Mouse (Mus musculus): ENCODE measurements around the gene Ttll5.

Ttll5 gene

DNA sequence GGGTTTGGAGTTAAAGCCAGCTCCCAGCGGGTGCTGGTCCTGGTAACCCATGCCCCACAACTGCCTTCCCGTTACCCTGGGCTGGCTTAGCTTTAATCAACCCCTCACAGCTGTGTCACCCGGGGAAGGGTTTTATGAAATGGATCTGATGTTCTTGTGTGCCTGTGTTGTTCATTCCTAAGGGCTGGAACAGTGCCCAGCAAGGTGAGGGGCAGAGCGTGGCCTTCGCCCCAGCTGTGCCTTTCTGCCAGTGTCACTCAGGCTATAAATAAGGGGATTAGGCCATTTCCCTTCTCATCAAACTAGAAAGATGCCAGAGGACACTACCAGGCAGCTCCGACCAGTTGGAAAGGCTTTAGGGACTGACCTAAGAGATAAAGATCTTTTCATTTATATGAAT, 225.4 kb downstream of the Ttll5 start:
- DNase-seq (ENCODE audit: low read depth, low spot score), result no peak

DNA sequence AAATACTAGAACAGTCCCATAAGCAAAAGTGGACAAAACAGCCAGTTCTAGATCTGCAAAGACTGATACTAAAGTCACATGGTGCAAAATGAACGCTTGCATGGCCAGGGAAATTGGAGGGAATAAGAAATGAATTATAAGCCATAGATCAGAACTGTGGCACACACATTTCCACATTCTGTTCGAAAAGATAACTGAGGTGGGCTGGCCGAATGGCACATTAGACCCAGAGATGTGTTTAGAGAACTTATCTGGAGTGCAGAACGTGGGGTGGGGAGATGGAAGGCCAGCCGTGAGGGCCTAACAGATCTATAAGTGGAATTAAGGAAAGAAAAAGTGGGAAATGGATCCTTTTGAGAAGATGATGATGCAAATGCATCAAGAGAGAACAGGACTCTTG, 227.0 kb downstream of the Ttll5 start:
- DNase-seq (ENCODE audit: low read depth, low spot score), result no peak

DNA sequence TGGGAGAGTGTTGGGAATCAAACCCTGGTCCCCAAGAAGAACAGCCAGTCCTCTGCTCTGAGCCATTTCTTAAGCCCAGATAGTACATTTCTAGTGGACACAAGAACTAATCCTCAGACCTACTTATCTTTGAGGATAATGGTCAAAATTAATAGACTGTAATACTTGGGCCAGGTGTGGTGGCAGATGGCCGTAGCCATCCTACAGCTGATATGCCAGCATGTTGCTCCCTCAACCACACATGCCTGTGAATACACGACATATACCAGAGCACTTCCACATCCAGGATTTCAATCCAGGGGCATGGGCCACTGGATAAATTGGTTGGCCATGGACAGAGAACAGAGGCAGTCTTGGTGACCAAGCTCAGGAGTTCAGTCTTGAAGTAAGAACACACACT, 230.8 kb downstream of the Ttll5 start:
- DNase-seq (ENCODE audit: low read depth, low spot score), result no peak

GRCm38 (mm10) chr12:86056976-86057375, 232.5 kb downstream of the Ttll5 start:
- no peak for DNase-seq (ENCODE audit: low read depth, low spot score)

- no peak for DNase-seq (ENCODE audit: low read depth, low spot score)
Measured at GRCm38 (mm10) chr12:86057516-86057915, 233.1 kb downstream of the Ttll5 start.

- no peak for DNase-seq (ENCODE audit: low read depth, low spot score)
Measured at GRCm38 (mm10) chr12:86059341-86059740, 234.9 kb downstream of the Ttll5 start.

GRCm38 (mm10) chr12:86064796-86065195, 240.3 kb downstream of the Ttll5 start:
- no peak for DNase-seq (ENCODE audit: low read depth, low spot score)

DNA sequence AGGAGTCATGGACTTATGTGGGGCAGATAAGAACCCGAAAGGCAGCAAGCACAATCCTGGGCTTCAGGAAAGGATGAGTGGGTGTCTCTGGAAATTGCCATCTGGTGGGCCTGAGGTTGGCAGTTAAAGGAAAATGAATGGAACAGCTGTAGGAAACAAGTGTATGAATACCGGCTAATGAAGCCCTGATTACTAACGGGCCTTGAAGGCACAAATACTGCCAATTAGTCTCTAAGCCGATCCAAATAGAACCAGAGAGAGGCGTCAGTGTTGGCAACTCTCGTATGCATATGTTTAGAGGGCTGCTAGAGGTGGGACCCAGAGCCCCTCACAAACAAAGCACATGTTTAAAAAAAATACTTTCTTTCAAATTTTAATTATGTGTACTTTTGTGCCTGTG, 247.0 kb downstream of the Ttll5 start:
- DNase-seq (ENCODE audit: low read depth, low spot score), result no peak

DNA sequence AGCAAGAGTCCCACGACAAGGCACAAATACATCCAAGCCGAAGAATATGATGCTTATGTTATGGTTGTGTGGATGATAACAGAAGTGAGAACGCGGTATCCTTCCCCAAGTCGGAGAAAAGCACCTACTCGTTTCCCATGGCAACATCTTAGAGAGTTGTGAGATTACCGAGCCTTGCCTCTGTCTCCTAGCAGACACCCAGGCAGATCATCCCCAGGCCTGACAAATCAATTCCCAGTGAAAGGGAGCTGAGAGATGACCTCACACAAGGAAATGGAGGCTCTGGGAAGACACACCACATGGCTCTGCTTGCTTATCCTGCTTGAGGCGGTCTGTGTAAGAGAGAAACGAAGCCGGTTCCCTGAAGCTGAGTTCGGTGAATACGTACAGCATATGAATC, 250.2 kb downstream of the Ttll5 start:
- no peak for DNase-seq (ENCODE audit: low read depth, low spot score)

DNA sequence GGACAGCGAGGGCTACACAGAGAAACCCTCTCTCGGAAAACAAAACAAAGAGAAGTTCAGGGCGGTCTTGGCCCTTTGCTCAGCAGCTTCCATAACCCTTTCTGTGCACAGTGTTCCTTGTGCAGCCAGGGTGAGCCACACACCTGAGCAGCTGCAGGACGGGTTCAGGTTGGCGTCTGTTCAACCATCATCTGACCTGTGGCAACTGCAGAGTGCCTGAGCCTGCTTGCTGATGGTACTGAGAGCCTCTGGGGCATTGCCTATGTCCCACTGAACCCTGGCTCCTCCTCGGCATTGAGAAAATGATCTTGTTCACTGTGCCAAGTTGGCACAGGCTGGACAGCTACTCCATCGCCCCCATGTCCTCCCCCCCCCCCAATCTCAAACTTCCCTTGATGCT, 250.9 kb downstream of the Ttll5 start:
- DNase-seq (ENCODE audit: low read depth, low spot score), result no peak

DNA sequence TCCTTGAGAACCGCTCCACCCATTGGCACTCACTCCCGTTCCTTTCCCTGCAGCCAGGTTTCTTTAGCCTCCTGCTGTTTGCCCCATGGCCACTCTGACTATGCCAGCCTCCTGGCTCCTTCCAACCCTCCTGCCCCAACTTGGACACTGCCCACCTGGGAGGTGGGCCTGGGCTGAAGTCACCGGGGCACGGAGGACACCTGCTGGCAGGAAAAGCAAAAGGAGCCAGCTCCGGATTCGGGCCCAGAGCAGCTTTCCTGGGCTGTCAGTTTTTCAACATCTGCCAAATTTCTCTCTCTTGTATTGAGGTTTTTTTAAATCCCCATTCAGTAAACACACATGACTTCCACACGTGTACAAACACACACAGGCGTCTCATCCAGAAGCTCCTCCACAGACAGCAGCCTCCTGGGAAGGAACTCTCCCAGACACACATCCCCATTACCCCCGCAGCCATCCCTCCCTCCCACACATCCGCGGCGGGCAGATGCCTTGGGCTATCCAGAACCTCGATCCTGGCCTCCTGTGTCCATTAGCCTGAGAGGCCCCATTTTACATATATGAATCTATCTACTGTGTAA, 252.0 kb downstream of the Ttll5 start:
- no peak for DNase-seq (ENCODE audit: low read depth, low spot score)

GRCm38 (mm10) chr12:86077322-86077721, 252.9 kb downstream of the Ttll5 start:
- no peak for DNase-seq (ENCODE audit: low read depth, low spot score)

DNA sequence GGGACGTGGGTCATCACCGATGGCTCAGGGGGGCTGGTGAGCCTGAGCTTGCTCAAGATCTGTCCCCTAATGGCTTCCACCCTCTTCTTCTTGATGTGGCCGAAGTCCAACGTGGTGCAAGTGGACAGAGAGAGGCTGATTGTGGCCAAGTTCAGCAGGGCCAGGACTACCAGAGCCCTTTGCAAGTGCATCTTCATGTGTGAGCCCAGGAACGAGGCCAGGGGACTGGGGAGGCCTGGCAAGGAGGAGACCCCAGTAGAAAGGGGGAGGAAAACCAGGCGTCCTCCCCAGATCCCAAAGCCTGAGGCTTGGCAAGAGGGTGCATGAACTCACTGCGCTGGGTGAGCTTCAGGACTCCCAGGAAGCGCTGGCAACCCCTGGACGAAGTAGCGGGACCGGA, 253.3 kb downstream of the Ttll5 start:
- DNase-seq (ENCODE audit: low read depth, low spot score), result no peak

DNA sequence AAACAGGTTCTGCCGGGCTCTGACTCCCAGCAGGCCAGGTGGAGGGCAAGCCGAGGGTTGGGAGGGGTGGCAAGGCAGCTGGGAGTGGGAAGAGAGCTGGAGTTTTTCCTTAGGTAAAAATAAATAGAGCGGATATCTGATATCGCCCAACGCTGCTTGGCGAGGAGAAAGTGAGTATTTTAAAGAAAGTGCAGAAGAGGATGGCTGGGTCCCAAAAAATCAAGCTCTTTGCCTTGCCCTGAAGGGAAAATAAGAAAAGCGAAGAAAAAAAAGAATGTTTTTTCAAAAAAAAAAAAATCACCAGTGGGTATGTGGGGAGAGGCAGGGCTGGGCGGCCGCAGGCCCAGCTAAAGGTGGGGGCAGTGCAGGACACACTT, 253.7 kb downstream of the Ttll5 start:
- no peak for DNase-seq (ENCODE audit: low read depth, low spot score)

DNA sequence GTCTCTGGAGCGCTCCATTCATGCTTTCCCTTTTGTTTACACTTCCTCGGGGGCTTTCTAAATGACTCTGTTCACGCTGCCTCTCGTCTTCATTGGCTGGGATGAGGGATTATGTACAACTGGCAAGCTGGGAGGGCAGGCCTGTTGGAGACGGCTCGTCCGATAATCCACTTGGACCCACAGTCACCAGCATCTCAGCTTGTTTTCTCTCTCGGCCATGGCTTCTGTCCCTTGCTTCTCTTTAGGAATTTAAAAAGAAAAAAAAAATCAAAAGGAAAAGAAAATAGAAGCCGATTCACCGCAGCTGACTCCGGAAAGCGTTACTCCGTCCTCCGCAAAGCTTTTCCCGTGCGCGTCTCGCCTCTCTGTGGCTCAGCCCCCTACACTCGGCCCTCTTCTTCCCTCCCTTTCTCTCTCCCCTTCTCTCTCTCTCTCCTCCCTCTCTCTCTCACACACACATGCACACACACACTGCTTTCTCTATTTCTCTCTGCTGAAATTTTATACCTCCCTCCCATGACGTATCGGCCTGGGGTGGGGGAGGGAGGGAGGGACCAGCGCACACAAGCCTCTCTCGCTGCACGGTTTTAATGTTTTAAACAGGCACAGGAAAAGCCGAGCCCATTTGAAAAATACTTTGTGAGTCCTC, 254.2 kb downstream of the Ttll5 start, which contains the start of gene Tgfb3:
TSS of gene Tgfb3 (minus strand) at position 489 of the 649 bp plus-strand sequence.
- DNase-seq (ENCODE audit: low read depth, low spot score), result no peak

DNA sequence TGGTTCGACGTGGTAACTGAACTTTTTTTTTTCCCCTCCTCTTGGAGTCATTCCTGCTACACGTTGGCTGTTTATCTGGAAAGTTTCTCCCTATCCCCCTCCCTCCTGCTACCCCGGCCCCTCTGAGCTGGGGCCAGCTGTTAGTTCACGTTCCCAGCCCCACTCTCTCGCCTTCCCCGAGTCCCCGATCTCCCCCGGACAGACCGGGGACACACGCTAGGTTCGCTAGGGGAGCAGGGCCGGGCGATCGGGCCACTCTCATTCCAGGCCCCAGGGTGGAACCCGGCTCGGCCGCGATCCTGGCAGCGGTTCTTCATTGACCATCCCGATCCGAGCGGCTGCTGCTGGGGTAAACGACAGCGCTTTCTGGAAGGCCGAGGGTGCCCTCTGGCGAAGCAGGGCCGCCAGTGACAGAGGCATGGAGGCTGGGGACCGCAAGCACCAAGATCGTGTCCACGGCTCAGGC, 254.8 kb downstream of the Ttll5 start:
- DNase-seq (ENCODE audit: low read depth, low spot score), result no peak

GRCm38 (mm10) chr12:86082481-86083012, 258.1 kb downstream of the Ttll5 start, which contains the start of gene Ift43:
Gene Ift43 (plus strand): TSS chr12:86082541.
- no peak for DNase-seq (ENCODE audit: low read depth, low spot score)

DNA sequence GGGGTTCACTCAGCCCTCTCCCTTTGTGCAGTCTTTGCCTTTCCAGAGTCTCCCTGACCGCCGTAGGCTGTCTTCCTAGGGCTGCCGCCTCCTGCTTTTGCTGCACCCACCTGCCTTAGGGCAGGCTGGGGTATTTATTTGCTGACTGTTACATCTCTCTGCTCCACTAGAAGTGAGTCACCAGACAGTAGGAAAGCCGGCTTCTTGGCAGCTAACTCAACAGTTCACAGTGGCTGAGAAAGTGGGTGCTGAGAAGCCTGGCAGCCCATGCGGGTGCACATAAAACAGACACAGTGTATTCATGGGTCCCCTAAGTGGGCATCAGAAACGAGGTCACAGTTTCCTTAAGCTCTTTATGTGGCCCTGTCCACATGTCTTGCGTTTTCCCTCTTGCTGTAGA, 261.4 kb downstream of the Ttll5 start:
- DNase-seq (ENCODE audit: low read depth, low spot score), result no peak

- DNase-seq (ENCODE audit: low read depth, low spot score), result no peak
Measured at GRCm38 (mm10) chr12:86086550-86086949, 262.1 kb downstream of the Ttll5 start.

DNA sequence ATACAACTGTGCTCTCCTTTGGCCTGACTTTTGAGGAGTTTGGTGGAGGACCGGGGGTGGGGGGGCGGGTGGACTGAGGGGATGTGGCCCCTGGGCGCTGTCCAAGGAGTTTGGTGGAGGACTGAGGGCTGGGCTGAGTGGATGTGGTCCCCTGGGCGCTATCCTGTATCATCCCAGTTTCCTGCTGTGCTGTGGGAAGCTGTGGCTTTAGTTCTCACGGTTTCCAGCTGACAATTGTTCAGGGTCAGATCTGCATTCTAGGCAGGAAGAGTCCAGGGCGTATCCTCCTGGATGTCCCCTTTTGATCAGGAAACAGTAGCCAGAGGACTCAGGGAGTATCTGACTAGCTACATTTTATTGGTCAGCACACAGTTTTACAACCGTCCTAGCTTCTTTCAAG, 263.6 kb downstream of the Ttll5 start:
- DNase-seq (ENCODE audit: low read depth, low spot score), result no peak

- no peak for DNase-seq (ENCODE audit: low read depth, low spot score)
Measured at GRCm38 (mm10) chr12:86090764-86091163, 266.3 kb downstream of the Ttll5 start.

- DNase-seq (ENCODE audit: low read depth, low spot score), result no peak
Measured at GRCm38 (mm10) chr12:86091601-86092132, 267.2 kb downstream of the Ttll5 start.

GRCm38 (mm10) chr12:86094075-86094474, 269.6 kb downstream of the Ttll5 start:
- no peak for DNase-seq (ENCODE audit: low read depth, low spot score)

All from telencephalon, adult 2 months (tissue).